Mouse (Mus musculus) frontal cortex, postnatal 25 days (tissue): ENCODE data around the gene Fam184b.

Experiments used
- DNase-seq, 2 experiments: peaks; one replicate each; pipeline ENCODE4 v3.0.0; 2022; ENCODE audit warnings: low spot score in 2 of 2

Gene Fam184b

GRCm38 (mm10) chr5:45595363-45596039 is 43.9 kb downstream of the Fam184b start:
- DNase-seq, result no peak

- DNase-seq, result no peak
Observed at GRCm38 (mm10) chr5:45593276-45593675, 46.1 kb downstream of the Fam184b start.

GRCm38 (mm10) chr5:45590094-45590493 is 49.3 kb downstream of the Fam184b start:
- DNase-seq, result no peak

GRCm38 (mm10) chr5:45584601-45585000 is 54.8 kb downstream of the Fam184b start:
- DNase-seq, result no peak

GRCm38 (mm10) chr5:45580279-45580678 is 59.1 kb downstream of the Fam184b start:
- no peak for DNase-seq

- no peak for DNase-seq
Observed at GRCm38 (mm10) chr5:45577376-45577775, 62.0 kb downstream of the Fam184b start.

GRCm38 (mm10) chr5:45576716-45577115 is 62.7 kb downstream of the Fam184b start:
- no peak for DNase-seq

GRCm38 (mm10) chr5:45572816-45573215 is 66.6 kb downstream of the Fam184b start:
- no peak for DNase-seq

GRCm38 (mm10) chr5:45565829-45566228 is 73.6 kb downstream of the Fam184b start:
- no peak for DNase-seq

- no peak for DNase-seq
Observed at GRCm38 (mm10) chr5:45564054-45564453, 75.4 kb downstream of the Fam184b start.

- DNase-seq, result no peak
Observed at GRCm38 (mm10) chr5:45549586-45549985, 89.8 kb downstream of the Fam184b start.

GRCm38 (mm10) chr5:45543374-45543773 is 96.0 kb downstream of the Fam184b start:
- no peak for DNase-seq

GRCm38 (mm10) chr5:45539502-45539901 is 99.9 kb downstream of the Fam184b start:
- DNase-seq, result no peak

GRCm38 (mm10) chr5:45535177-45535576 is 104.2 kb downstream of the Fam184b start:
- DNase-seq, result no peak

- peak; percentile 38 to 43 for DNase-seq
Observed at GRCm38 (mm10) chr5:45534319-45535098, 104.9 kb downstream of the Fam184b start.

GRCm38 (mm10) chr5:45529696-45530095 is 109.7 kb downstream of the Fam184b start:
- DNase-seq, result no peak

GRCm38 (mm10) chr5:45526338-45526737 is 113.1 kb downstream of the Fam184b start:
- DNase-seq, result no peak

- no peak for DNase-seq
Observed at GRCm38 (mm10) chr5:45525101-45525500, 114.3 kb downstream of the Fam184b start.

- no peak for DNase-seq
Observed at GRCm38 (mm10) chr5:45521601-45522000, 117.8 kb downstream of the Fam184b start.

- DNase-seq, result no peak
Observed at GRCm38 (mm10) chr5:45520809-45521110, 118.7 kb downstream of the Fam184b start.

- peak; percentile 91 for DNase-seq
Observed at GRCm38 (mm10) chr5:45519960-45520808, 119.2 kb downstream of the Fam184b start, which contains the start of gene Med28. Med28 (plus strand) TSS chr5:45520229.

- no peak for DNase-seq
Observed at GRCm38 (mm10) chr5:45515151-45515743, 124.2 kb downstream of the Fam184b start.
